Mouse (Mus musculus) c-Kit-positive CD71-positive TER-119-negative erythroid progenitor cells, embryonic 14.5 days (primary cell): ENCODE measurements around the gene Tmprss6.

Experiments used
- DNase-seq: peaks from one replicate; pipeline ENCODE4 v3.0.0-alpha.2; 2013; ENCODE audit warnings: low read depth

The Tmprss6 gene

GRCm38 (mm10) chr15:78468379-78468937 is at the start of gene Tmprss6:
TSS of gene Tmprss6 (minus strand) at chr15:78468634.
- DNase-seq, result no peak

- DNase-seq, result no peak
Measured at GRCm38 (mm10) chr15:78518221-78518620, 49.8 kb upstream of the Tmprss6 start.

- no peak for DNase-seq
Measured at GRCm38 (mm10) chr15:78515759-78516158, 47.3 kb upstream of the Tmprss6 start.

GRCm38 (mm10) chr15:78514393-78515146 is 46.1 kb upstream of the Tmprss6 start:
- DNase-seq, result peak; percentile 58

- no peak for DNase-seq
Measured at GRCm38 (mm10) chr15:78513019-78513418, 44.6 kb upstream of the Tmprss6 start.

- no peak for DNase-seq
Measured at GRCm38 (mm10) chr15:78511951-78512350, 43.5 kb upstream of the Tmprss6 start.

- DNase-seq, result no peak
Measured at GRCm38 (mm10) chr15:78510736-78511135, 42.3 kb upstream of the Tmprss6 start.

- DNase-seq, result no peak
Measured at GRCm38 (mm10) chr15:78510121-78510576, 41.7 kb upstream of the Tmprss6 start.

- no peak for DNase-seq
Measured at GRCm38 (mm10) chr15:78509297-78509899, 41.0 kb upstream of the Tmprss6 start.

- DNase-seq, result no peak
Measured at GRCm38 (mm10) chr15:78508443-78508842, 40.0 kb upstream of the Tmprss6 start.

GRCm38 (mm10) chr15:78505541-78505940 is 37.1 kb upstream of the Tmprss6 start:
- DNase-seq, result no peak

GRCm38 (mm10) chr15:78504816-78505215 is 36.4 kb upstream of the Tmprss6 start:
- DNase-seq, result no peak

GRCm38 (mm10) chr15:78504013-78504412 is 35.6 kb upstream of the Tmprss6 start:
- no peak for DNase-seq

- no peak for DNase-seq
Measured at GRCm38 (mm10) chr15:78502437-78503132, 34.2 kb upstream of the Tmprss6 start.

GRCm38 (mm10) chr15:78494968-78495406 is 26.6 kb upstream of the Tmprss6 start, which contains the start of gene Il2rb:
TSS of gene Il2rb (minus strand) at chr15:78495271.
- DNase-seq, result no peak

- no peak for DNase-seq
Measured at GRCm38 (mm10) chr15:78493401-78494010, 25.1 kb upstream of the Tmprss6 start.

GRCm38 (mm10) chr15:78491301-78491700 is 22.9 kb upstream of the Tmprss6 start:
- no peak for DNase-seq

- DNase-seq, result no peak
Measured at GRCm38 (mm10) chr15:78489906-78490305, 21.5 kb upstream of the Tmprss6 start.

GRCm38 (mm10) chr15:78489248-78489647 is 20.8 kb upstream of the Tmprss6 start:
- no peak for DNase-seq

- no peak for DNase-seq
Measured at GRCm38 (mm10) chr15:78487066-78487465, 18.6 kb upstream of the Tmprss6 start.

- DNase-seq, result no peak
Measured at GRCm38 (mm10) chr15:78486564-78486963, 18.1 kb upstream of the Tmprss6 start.

- DNase-seq, result no peak
Measured at GRCm38 (mm10) chr15:78483311-78483710, 14.9 kb upstream of the Tmprss6 start.
